Mouse (Mus musculus): ENCODE measurements around the gene Ctbp2. TPM values are rescaled to one million over a fixed set of nuclear protein-coding genes. Genes with fewer than 3 reads are reported as not detected.

Ctbp2 gene
- polyA plus RNA-seq, 1 experiment from 2014 or later, result 80.2 TPM

- Histone ChIP-seq H3K9ac (ENCODE audit: low read depth, low read length) (no peak overlapping the region), H3K9me3 (ENCODE audit: control insufficient read depth, low read length) (no peaks in the 10 kb centered on the region), H3K27me3 (replicated peaks; ENCODE audit: control insufficient read depth, insufficient read depth, low read length) (no peaks in the 10 kb centered on the region), H3K4me1 (ENCODE audit: control insufficient read depth, insufficient read depth, low read length) (peaks cover 4% of the 10 kb centered on the region; the same call in 1 of the 2 replicates), H3K36me3 (ENCODE audit: control insufficient read depth, insufficient read depth, low read length) (no peaks in the 10 kb centered on the region; the same call in 1 of the 2 replicates), H3K4me3 (ENCODE audit: low read length) (no peak overlapping the region), H3K27ac (ENCODE audit: low read length) (0 out of 2 replicates have a peak overlapping the region, but pooled peaks have one; percentile 27), H3K4me2 (ENCODE audit: low read depth, low read length) (no peak overlapping the region)
- WGBS, result 75% methylated on average over 1 of the region's 1 CpGs
- no peak for ATAC-seq
Observed at GRCm38 (mm10) chr7:133078929-133079328, 45.2 kb downstream of the Ctbp2 start.

GRCm38 (mm10) chr7:133074462-133075133, 49.6 kb downstream of the Ctbp2 start:
- H3K36me3 ChIP-seq (ENCODE audit: control insufficient read depth, insufficient read depth, low read length), result no peaks in the 10 kb centered on the region; the same call in 1 of the 2 replicates
- H3K4me2 ChIP-seq (ENCODE audit: low read depth, low read length), result no peak overlapping the region
- ATAC-seq, result no peak
- WGBS, result 62% methylated on average over 10 of the region's 10 CpGs
- no peaks in the 10 kb centered on the region for H3K9me3 ChIP-seq (ENCODE audit: control insufficient read depth, low read length)
- no peak overlapping the region for H3K27ac ChIP-seq (ENCODE audit: low read length)
- no peaks in the 10 kb centered on the region for H3K27me3 ChIP-seq (replicated peaks; ENCODE audit: control insufficient read depth, insufficient read depth, low read length)
- peaks cover 4% of the 10 kb centered on the region; the same call in 1 of the 2 replicates for H3K4me1 ChIP-seq (ENCODE audit: control insufficient read depth, insufficient read depth, low read length)
- H3K9ac ChIP-seq (ENCODE audit: low read depth, low read length), result no peak overlapping the region
- H3K4me3 ChIP-seq (ENCODE audit: low read length), result no peak overlapping the region

GRCm38 (mm10) chr7:133073147-133073651, 51.0 kb downstream of the Ctbp2 start:
- WGBS, result 78% methylated on average over 9 of the region's 9 CpGs
- H3K27me3 ChIP-seq (replicated peaks; ENCODE audit: control insufficient read depth, insufficient read depth, low read length), result no peaks in the 10 kb centered on the region
- no peak overlapping the region for H3K4me2 ChIP-seq (ENCODE audit: low read depth, low read length)
- H3K4me1 ChIP-seq (ENCODE audit: control insufficient read depth, insufficient read depth, low read length), result peaks cover 4% of the 10 kb centered on the region; the same call in 1 of the 2 replicates
- H3K27ac ChIP-seq (ENCODE audit: low read length), result no peak overlapping the region
- H3K36me3 ChIP-seq (ENCODE audit: control insufficient read depth, insufficient read depth, low read length), result no peaks in the 10 kb centered on the region
- H3K9ac ChIP-seq (ENCODE audit: low read depth, low read length), result no peak overlapping the region
- H3K4me3 ChIP-seq (ENCODE audit: low read length), result no peak overlapping the region
- no peak for ATAC-seq
- no peaks in the 10 kb centered on the region for H3K9me3 ChIP-seq (ENCODE audit: control insufficient read depth, low read length)

- peaks cover 4% of the 10 kb centered on the region; the same call in 1 of the 2 replicates for H3K4me1 ChIP-seq (ENCODE audit: control insufficient read depth, insufficient read depth, low read length)
- no peak overlapping the region for H3K4me3 ChIP-seq (ENCODE audit: low read length)
- H3K36me3 ChIP-seq (ENCODE audit: control insufficient read depth, insufficient read depth, low read length), result no peaks in the 10 kb centered on the region
- ATAC-seq, result no peak
- H3K9me3 ChIP-seq (ENCODE audit: control insufficient read depth, low read length), result no peaks in the 10 kb centered on the region
- 78% methylated on average over 4 of the region's 4 CpGs for WGBS
- no peak overlapping the region for H3K4me2 ChIP-seq (ENCODE audit: low read depth, low read length)
- H3K9ac ChIP-seq (ENCODE audit: low read depth, low read length), result no peak overlapping the region
- no peak overlapping the region for H3K27ac ChIP-seq (ENCODE audit: low read length)
- no peaks in the 10 kb centered on the region for H3K27me3 ChIP-seq (replicated peaks; ENCODE audit: control insufficient read depth, insufficient read depth, low read length)
Observed at GRCm38 (mm10) chr7:133072535-133072934, 51.6 kb downstream of the Ctbp2 start.

GRCm38 (mm10) chr7:133067321-133067841, 56.8 kb downstream of the Ctbp2 start:
- Histone ChIP-seq H3K4me3 (ENCODE audit: low read length) (no peak overlapping the region), H3K9ac (ENCODE audit: low read depth, low read length) (no peak overlapping the region), H3K4me1 (ENCODE audit: control insufficient read depth, insufficient read depth, low read length) (peaks cover 5% of the 10 kb centered on the region; the same call in 1 of the 2 replicates), H3K27me3 (replicated peaks; ENCODE audit: control insufficient read depth, insufficient read depth, low read length) (no peaks in the 10 kb centered on the region), H3K27ac (ENCODE audit: low read length) (no peak overlapping the region), H3K4me2 (ENCODE audit: low read depth, low read length) (no peak overlapping the region), H3K9me3 (ENCODE audit: control insufficient read depth, low read length) (no peaks in the 10 kb centered on the region), H3K36me3 (ENCODE audit: control insufficient read depth, insufficient read depth, low read length) (no peaks in the 10 kb centered on the region)
- ATAC-seq, result no peak
- 79% methylated on average over 7 of the region's 7 CpGs for WGBS

GRCm38 (mm10) chr7:133066776-133067175, 57.4 kb downstream of the Ctbp2 start:
- Histone ChIP-seq H3K4me3 (ENCODE audit: low read length) (no peak overlapping the region), H3K36me3 (ENCODE audit: control insufficient read depth, insufficient read depth, low read length) (no peaks in the 10 kb centered on the region), H3K27me3 (replicated peaks; ENCODE audit: control insufficient read depth, insufficient read depth, low read length) (no peaks in the 10 kb centered on the region), H3K9me3 (ENCODE audit: control insufficient read depth, low read length) (no peaks in the 10 kb centered on the region), H3K4me1 (ENCODE audit: control insufficient read depth, insufficient read depth, low read length) (peaks cover 5% of the 10 kb centered on the region; the same call in 1 of the 2 replicates), H3K27ac (ENCODE audit: low read length) (no peak overlapping the region), H3K4me2 (ENCODE audit: low read depth, low read length) (no peak overlapping the region), H3K9ac (ENCODE audit: low read depth, low read length) (no peak overlapping the region)
- WGBS, result 68% methylated on average over 6 of the region's 6 CpGs
- no peak for ATAC-seq

- 69% methylated on average over 3 of the region's 3 CpGs for WGBS
- Histone ChIP-seq H3K4me3 (ENCODE audit: low read length) (no peak overlapping the region), H3K27ac (ENCODE audit: low read length) (no peak overlapping the region), H3K4me1 (ENCODE audit: control insufficient read depth, insufficient read depth, low read length) (peaks cover 20% of the 10 kb centered on the region), H3K36me3 (ENCODE audit: control insufficient read depth, insufficient read depth, low read length) (no peaks in the 10 kb centered on the region), H3K27me3 (replicated peaks; ENCODE audit: control insufficient read depth, insufficient read depth, low read length) (no peaks in the 10 kb centered on the region), H3K4me2 (ENCODE audit: low read depth, low read length) (no peak overlapping the region), H3K9me3 (ENCODE audit: control insufficient read depth, low read length) (no peaks in the 10 kb centered on the region), H3K9ac (ENCODE audit: low read depth, low read length) (no peak overlapping the region)
- no peak for ATAC-seq
Observed at GRCm38 (mm10) chr7:133062055-133062454, 62.1 kb downstream of the Ctbp2 start.

- Histone ChIP-seq H3K9ac (ENCODE audit: low read depth, low read length) (no peak overlapping the region), H3K4me1 (ENCODE audit: control insufficient read depth, insufficient read depth, low read length) (peaks cover 19% of the 10 kb centered on the region), H3K27me3 (replicated peaks; ENCODE audit: control insufficient read depth, insufficient read depth, low read length) (no peaks in the 10 kb centered on the region), H3K27ac (ENCODE audit: low read length) (no peak overlapping the region), H3K9me3 (ENCODE audit: control insufficient read depth, low read length) (no peaks in the 10 kb centered on the region), H3K4me2 (ENCODE audit: low read depth, low read length) (no peak overlapping the region), H3K4me3 (ENCODE audit: low read length) (no peak overlapping the region), H3K36me3 (ENCODE audit: control insufficient read depth, insufficient read depth, low read length) (no peaks in the 10 kb centered on the region)
- no peak for ATAC-seq
- 91% methylated on average over 6 of the region's 6 CpGs for WGBS
Observed at GRCm38 (mm10) chr7:133060170-133060569, 64.0 kb downstream of the Ctbp2 start.

- Histone ChIP-seq H3K4me1 (ENCODE audit: control insufficient read depth, insufficient read depth, low read length) (peaks cover 19% of the 10 kb centered on the region), H3K4me3 (ENCODE audit: low read length) (no peak overlapping the region), H3K4me2 (ENCODE audit: low read depth, low read length) (no peak overlapping the region), H3K27me3 (replicated peaks; ENCODE audit: control insufficient read depth, insufficient read depth, low read length) (no peaks in the 10 kb centered on the region), H3K9me3 (ENCODE audit: control insufficient read depth, low read length) (no peaks in the 10 kb centered on the region), H3K36me3 (ENCODE audit: control insufficient read depth, insufficient read depth, low read length) (no peaks in the 10 kb centered on the region), H3K27ac (ENCODE audit: low read length) (no peak overlapping the region), H3K9ac (ENCODE audit: low read depth, low read length) (no peak overlapping the region)
- ATAC-seq, result no peak
- WGBS, result 53% methylated on average over 9 of the region's 9 CpGs
Observed at GRCm38 (mm10) chr7:133059517-133060104, 64.5 kb downstream of the Ctbp2 start.
